Mouse (Mus musculus): ENCODE results near the gene Olfr93. TPM values are rescaled to one million over a fixed set of nuclear protein-coding genes. Genes with fewer than 3 reads are reported as not detected.
"Not testable (repeated sequence)": the region's sequence is repeated elsewhere in the genome, so short reads cannot be mapped to it uniquely, and the experiment has no call there.

Olfr93 gene
- polyA plus RNA-seq, 1 experiment: not detected

DNA sequence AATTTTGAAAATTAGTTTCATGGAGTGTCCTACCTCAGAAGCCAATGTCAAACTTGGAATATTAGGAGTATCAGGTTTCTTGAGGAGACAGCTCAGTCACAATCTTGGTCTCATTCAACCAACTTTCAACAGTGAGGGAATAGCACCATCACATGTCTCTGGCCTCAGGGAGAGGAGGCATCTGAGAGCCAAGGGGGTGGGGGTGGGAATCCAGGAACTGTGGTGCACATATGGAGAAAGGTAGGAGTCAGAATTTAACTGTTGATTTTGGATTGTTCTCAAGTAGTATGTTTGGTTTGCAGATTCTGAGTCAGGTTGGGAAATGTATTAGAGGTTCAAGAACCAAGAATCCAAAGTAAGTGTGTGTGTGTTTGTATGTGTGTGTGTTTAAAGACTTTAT lies 31.7 kb upstream of the Olfr93 start:
- no peak overlapping the region for H3K27ac ChIP-seq (ENCODE audit: control insufficient read depth, insufficient read depth, low read depth, low read length)
- no peaks in the 10 kb centered on the region for H3K36me3 ChIP-seq (ENCODE audit: control insufficient read depth, insufficient read depth, low read length)
- no peak overlapping the region for H3K4me3 ChIP-seq (ENCODE audit: control insufficient read depth, low read depth, low read length)
- H3K4me1 ChIP-seq (ENCODE audit: control insufficient read depth, insufficient read depth, low read length): peaks cover 5% of the 10 kb centered on the region
- TF ChIP-seq POLR2A (IDR thresholded peaks at IDR 0.05; ENCODE audit: control insufficient read depth, low read depth, low read length) (no peak), CTCF (IDR thresholded peaks at IDR 0.05; ENCODE audit: control insufficient read depth, insufficient read depth, insufficient replicate concordance, low read depth, low read length) (no peak)
- no peaks in the 10 kb centered on the region for H3K27me3 ChIP-seq (ENCODE audit: control insufficient read depth, insufficient read depth, low read length)

DNA sequence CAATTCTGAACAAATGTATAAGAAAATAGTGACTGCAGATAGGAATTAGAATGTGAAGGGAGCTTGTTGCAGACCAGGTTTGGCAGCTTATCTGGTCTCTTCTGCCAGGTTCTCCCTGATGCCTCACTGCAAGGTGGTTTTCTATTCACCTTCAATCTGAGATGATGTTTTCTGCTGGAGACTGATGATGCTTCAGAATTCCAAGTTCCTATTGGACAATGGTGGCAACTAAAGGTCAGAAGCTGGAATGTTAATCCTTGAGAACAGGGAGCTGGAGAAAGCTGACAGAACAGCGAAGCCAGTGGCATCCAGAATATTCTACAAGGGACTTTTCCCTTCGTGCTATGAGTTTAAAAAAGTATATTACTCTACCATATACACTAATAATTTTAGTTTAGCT lies 29.4 kb upstream of the Olfr93 start:
- Histone ChIP-seq H3K4me1 (ENCODE audit: control insufficient read depth, insufficient read depth, low read length) (no peaks in the 10 kb centered on the region), H3K27me3 (ENCODE audit: control insufficient read depth, insufficient read depth, low read length) (no peaks in the 10 kb centered on the region), H3K4me3 (ENCODE audit: control insufficient read depth, low read depth, low read length) (no peak overlapping the region), H3K36me3 (ENCODE audit: control insufficient read depth, insufficient read depth, low read length) (no peaks in the 10 kb centered on the region), H3K27ac (ENCODE audit: control insufficient read depth, insufficient read depth, low read depth, low read length) (no peak overlapping the region)
- TF ChIP-seq CTCF (IDR thresholded peaks at IDR 0.05; ENCODE audit: control insufficient read depth, insufficient read depth, insufficient replicate concordance, low read depth, low read length) (no peak), POLR2A (IDR thresholded peaks at IDR 0.05; ENCODE audit: control insufficient read depth, low read depth, low read length) (no peak)

DNA sequence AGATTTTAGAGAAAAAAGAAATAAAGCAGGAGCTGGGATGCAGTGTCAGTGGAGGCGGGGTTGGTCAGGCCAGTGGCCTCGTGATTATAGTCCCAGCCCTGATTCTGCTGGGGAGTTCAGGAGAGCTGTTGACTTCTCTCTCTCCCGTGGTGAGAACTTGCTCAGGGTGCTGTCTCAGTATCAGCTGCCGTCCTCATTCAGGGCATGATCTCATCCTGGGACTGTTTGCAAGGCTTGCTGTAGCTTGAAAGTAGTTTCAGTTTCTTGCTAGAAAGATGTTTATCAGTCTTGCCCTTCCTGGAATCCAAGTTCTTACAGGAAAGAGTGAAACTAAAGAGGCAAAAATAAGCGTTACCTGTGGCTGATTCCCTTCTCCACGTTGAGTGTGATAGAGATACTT lies 24.2 kb upstream of the Olfr93 start:
- no peak for TF ChIP-seq CTCF (IDR thresholded peaks at IDR 0.05; ENCODE audit: control insufficient read depth, insufficient read depth, insufficient replicate concordance, low read depth, low read length)
- Histone ChIP-seq H3K27me3 (ENCODE audit: control insufficient read depth, insufficient read depth, low read length) (no peaks in the 10 kb centered on the region), H3K4me1 (ENCODE audit: control insufficient read depth, insufficient read depth, low read length) (no peaks in the 10 kb centered on the region), H3K27ac (ENCODE audit: control insufficient read depth, insufficient read depth, low read depth, low read length) (no peak overlapping the region), H3K36me3 (ENCODE audit: control insufficient read depth, insufficient read depth, low read length) (no peaks in the 10 kb centered on the region), H3K4me3 (ENCODE audit: control insufficient read depth, low read depth, low read length) (no peak overlapping the region)

DNA sequence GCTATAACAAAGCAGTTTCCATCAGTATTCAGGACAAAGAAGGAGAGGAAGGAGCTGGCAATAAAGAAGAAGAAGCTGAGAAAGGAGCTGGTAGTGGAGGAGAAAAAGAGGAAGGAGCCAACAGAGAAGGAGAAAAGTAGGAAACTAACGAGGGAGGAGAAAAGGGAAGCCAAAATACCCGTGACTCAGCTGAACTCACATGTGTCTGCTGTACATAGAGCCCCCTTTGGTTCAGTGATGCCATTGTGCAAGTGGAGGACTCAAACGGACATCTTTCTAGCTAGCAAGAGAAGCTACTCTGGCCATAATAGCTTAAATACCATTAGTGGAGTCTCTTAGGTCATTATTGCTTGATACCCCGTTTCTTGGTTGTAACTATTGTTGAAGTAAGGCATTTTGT lies 29.9 kb downstream of the Olfr93 start:
- not testable (repeated sequence) for H3K4me3 ChIP-seq (ENCODE audit: control insufficient read depth, low read depth, low read length); H3K4me1 ChIP-seq (ENCODE audit: control insufficient read depth, insufficient read depth, low read length); H3K27me3 ChIP-seq (ENCODE audit: control insufficient read depth, insufficient read depth, low read length); H3K36me3 ChIP-seq (ENCODE audit: control insufficient read depth, insufficient read depth, low read length); H3K27ac ChIP-seq (ENCODE audit: control insufficient read depth, insufficient read depth, low read depth, low read length)

DNA sequence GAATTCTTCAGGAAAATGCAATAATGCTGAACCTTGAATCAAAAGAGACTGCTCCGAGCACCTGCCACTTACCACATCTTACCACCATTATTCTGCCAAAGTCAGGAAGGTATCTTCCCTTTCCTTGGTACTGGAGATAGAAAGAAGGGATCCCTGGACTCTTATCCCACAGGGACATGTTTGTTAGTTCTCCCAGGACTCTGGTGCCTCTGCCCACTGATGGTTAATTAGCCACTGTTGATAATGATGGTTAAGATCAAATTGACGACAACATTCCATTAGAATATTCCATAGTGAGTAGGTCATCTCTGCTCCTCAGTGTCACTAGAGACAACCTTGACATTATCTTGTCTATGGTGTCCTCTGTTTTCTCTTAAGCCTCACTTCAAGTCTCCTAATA lies 41.3 kb downstream of the Olfr93 start, which contains the start of gene Olfr92:
TSS of gene Olfr92 (minus strand) at position 101 of the 400 bp plus-strand sequence.
- TF ChIP-seq POLR2A (IDR thresholded peaks at IDR 0.05; ENCODE audit: control insufficient read depth, low read depth, low read length) (no peak), CTCF (IDR thresholded peaks at IDR 0.05; ENCODE audit: control insufficient read depth, insufficient read depth, insufficient replicate concordance, low read depth, low read length) (no peak)
- no peaks in the 10 kb centered on the region for H3K36me3 ChIP-seq (ENCODE audit: control insufficient read depth, insufficient read depth, low read length)
- no peak within 1 kb of the TSS for H3K27ac ChIP-seq (ENCODE audit: control insufficient read depth, insufficient read depth, low read depth, low read length)
- H3K4me3 ChIP-seq (ENCODE audit: control insufficient read depth, low read depth, low read length): no peak within 1 kb of the TSS
- H3K27me3 ChIP-seq (ENCODE audit: control insufficient read depth, insufficient read depth, low read length): no peaks in the 10 kb centered on the region
- H3K4me1 ChIP-seq (ENCODE audit: control insufficient read depth, insufficient read depth, low read length): no peaks in the 10 kb centered on the region

DNA sequence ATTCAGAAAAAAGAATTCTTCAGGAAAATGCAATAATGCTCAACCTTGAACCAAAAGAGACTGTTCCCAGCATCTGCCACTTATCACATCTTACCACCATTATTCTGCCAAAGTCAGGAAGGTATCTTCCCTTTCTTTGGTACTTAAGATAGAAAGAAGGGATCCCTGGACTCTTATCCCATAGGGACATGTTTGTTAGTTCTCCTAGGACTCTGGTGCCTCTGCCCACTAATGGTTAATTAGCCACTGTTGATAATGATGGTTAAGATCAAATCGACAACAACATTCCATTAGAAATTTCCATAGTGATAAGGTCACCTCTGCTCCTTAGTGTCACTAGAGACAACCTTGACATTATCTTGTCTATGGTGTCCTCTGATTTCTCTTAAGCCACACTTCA lies 63.1 kb downstream of the Olfr93 start, which contains the start of gene Olfr91:
TSS of gene Olfr91 (minus strand) at position 101 of the 400 bp plus-strand sequence.
- Histone ChIP-seq H3K27ac (ENCODE audit: control insufficient read depth, insufficient read depth, low read depth, low read length) (no peak within 1 kb of the TSS), H3K4me3 (ENCODE audit: control insufficient read depth, low read depth, low read length) (no peak within 1 kb of the TSS), H3K4me1 (ENCODE audit: control insufficient read depth, insufficient read depth, low read length) (no peaks in the 10 kb centered on the region), H3K36me3 (ENCODE audit: control insufficient read depth, insufficient read depth, low read length) (no peaks in the 10 kb centered on the region), H3K27me3 (ENCODE audit: control insufficient read depth, insufficient read depth, low read length) (no peaks in the 10 kb centered on the region)
- TF ChIP-seq CTCF (IDR thresholded peaks at IDR 0.05; ENCODE audit: control insufficient read depth, insufficient read depth, insufficient replicate concordance, low read depth, low read length): no peak
- no peak for TF ChIP-seq POLR2A (IDR thresholded peaks at IDR 0.05; ENCODE audit: control insufficient read depth, low read depth, low read length)

DNA sequence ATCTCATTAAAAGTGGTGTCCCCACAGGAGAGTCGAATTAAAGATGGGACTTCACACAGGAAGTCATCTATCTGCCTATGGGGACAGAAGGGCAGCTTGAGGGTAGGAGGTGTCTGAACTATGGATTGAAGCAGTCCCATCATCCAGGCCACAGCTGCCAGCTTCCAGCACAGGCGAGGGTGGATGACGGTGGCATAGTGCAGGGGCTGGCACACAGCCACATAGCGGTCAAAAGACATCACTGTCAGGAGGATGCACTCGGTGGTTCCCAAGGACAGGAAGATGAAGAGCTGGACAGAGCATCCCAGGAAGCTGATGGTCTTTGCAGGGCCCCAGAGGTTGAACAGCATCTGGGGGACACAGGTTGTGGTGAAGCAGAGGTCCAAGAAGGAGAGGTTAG lies 68.0 kb downstream of the Olfr93 start:
- H3K27ac ChIP-seq (ENCODE audit: control insufficient read depth, insufficient read depth, low read depth, low read length): no peak overlapping the region
- no peaks in the 10 kb centered on the region for H3K36me3 ChIP-seq (ENCODE audit: control insufficient read depth, insufficient read depth, low read length)
- H3K4me3 ChIP-seq (ENCODE audit: control insufficient read depth, low read depth, low read length): no peak overlapping the region
- H3K4me1 ChIP-seq (ENCODE audit: control insufficient read depth, insufficient read depth, low read length): no peaks in the 10 kb centered on the region
- no peak for TF ChIP-seq POLR2A (IDR thresholded peaks at IDR 0.05; ENCODE audit: control insufficient read depth, low read depth, low read length)
- TF ChIP-seq CTCF (IDR thresholded peaks at IDR 0.05; ENCODE audit: control insufficient read depth, insufficient read depth, insufficient replicate concordance, low read depth, low read length): no peak
- no peaks in the 10 kb centered on the region for H3K27me3 ChIP-seq (ENCODE audit: control insufficient read depth, insufficient read depth, low read length)

DNA sequence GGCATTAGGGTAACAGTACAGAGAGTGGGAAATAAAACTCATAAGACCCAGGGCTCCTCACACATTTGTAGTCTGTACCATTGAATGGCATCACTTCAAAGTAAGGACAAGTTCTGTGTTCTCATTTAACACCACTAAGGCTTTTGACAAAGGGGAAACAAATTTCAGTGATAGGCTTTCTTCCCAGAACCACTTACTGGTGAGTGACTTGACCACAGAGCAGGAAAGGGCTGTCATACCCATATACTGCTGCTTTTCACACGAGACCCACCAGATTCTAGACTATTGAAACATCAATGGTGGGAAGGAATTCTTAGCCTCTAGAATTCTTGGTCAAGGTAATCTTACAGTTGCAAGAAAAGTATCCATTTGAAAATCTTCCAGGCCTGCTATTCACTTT lies 69.1 kb downstream of the Olfr93 start:
- no peaks in the 10 kb centered on the region for H3K36me3 ChIP-seq (ENCODE audit: control insufficient read depth, insufficient read depth, low read length)
- no peaks in the 10 kb centered on the region for H3K27me3 ChIP-seq (ENCODE audit: control insufficient read depth, insufficient read depth, low read length)
- no peaks in the 10 kb centered on the region for H3K4me1 ChIP-seq (ENCODE audit: control insufficient read depth, insufficient read depth, low read length)
- H3K27ac ChIP-seq (ENCODE audit: control insufficient read depth, insufficient read depth, low read depth, low read length): no peak overlapping the region
- H3K4me3 ChIP-seq (ENCODE audit: control insufficient read depth, low read depth, low read length): no peak overlapping the region
- no peak for TF ChIP-seq POLR2A (IDR thresholded peaks at IDR 0.05; ENCODE audit: control insufficient read depth, low read depth, low read length)

Other genes starting within 250 kb of the Olfr93 start
- 0.32 TPM in 2 replicates for gene Rnf39, start 218.6 kb downstream of the Olfr93 start, polyA plus RNA-seq (2012; rRNA removed)
- 891 and 948 TPM in 2 replicates for gene Ppp1r11, start 209.8 kb downstream of the Olfr93 start, polyA plus RNA-seq (2012; rRNA removed)
- gene Znrd1, start 202.9 kb downstream of the Olfr93 start, polyA plus RNA-seq (2012; rRNA removed): 51.9 and 53.2 TPM in 2 replicates
- 60.1 and 64.5 TPM in 2 replicates for gene Znrd1as, start 202.9 kb downstream of the Olfr93 start, polyA plus RNA-seq (2012; rRNA removed)
- gene 2410137M14Rik, start 180.3 kb downstream of the Olfr93 start, polyA plus RNA-seq (2012; rRNA removed): 0.56 and 1.0 TPM in 2 replicates
- 1.6 and 2.8 TPM in 2 replicates for gene H2-M5, start 172.0 kb downstream of the Olfr93 start, polyA plus RNA-seq (2012; rRNA removed)
- 16.0 and 16.5 TPM in 2 replicates for gene Zfp57, start 160.3 kb downstream of the Olfr93 start, polyA plus RNA-seq (2012; rRNA removed)
- gene Mog, start 138.1 kb downstream of the Olfr93 start, polyA plus RNA-seq (2012; rRNA removed): 0.05 TPM in 1 of 2 replicates, not detected in the other
- 11.4 and 12.3 TPM in 2 replicates for gene Gabbr1, start 115.5 kb downstream of the Olfr93 start, polyA plus RNA-seq (2012; rRNA removed)
- gene Olfr90, start 73.0 kb downstream of the Olfr93 start, polyA plus RNA-seq (2012; rRNA removed): not detected in 2 replicates
- gene Olfr91, start 63.2 kb downstream of the Olfr93 start, polyA plus RNA-seq (2012; rRNA removed): 0.11 and 0.22 TPM in 2 replicates
- gene Olfr92, start 41.4 kb downstream of the Olfr93 start, polyA plus RNA-seq (2012; rRNA removed): not detected in 2 replicates
- gene Ubd, start 32.4 kb upstream of the Olfr93 start, polyA plus RNA-seq (2012; rRNA removed): not detected in 2 replicates
- not detected in 2 replicates for gene Olfr94, start 39.5 kb upstream of the Olfr93 start, polyA plus RNA-seq (2012; rRNA removed)
- gene Olfr95, start 51.6 kb upstream of the Olfr93 start, polyA plus RNA-seq (2012; rRNA removed): not detected in 2 replicates
- not detected in 2 replicates for gene Olfr96, start 58.7 kb upstream of the Olfr93 start, polyA plus RNA-seq (2012; rRNA removed)
- gene Olfr97, start 75.8 kb upstream of the Olfr93 start, polyA plus RNA-seq (2012; rRNA removed): 0.08 TPM in 1 of 2 replicates, not detected in the other
- gene Olfr98, start 102.3 kb upstream of the Olfr93 start, polyA plus RNA-seq (2012; rRNA removed): not detected in 2 replicates
- 0.75 and 0.98 TPM in 2 replicates for gene H2-M3, start 108.7 kb upstream of the Olfr93 start, polyA plus RNA-seq (2012; rRNA removed)
- gene Olfr99, start 122.0 kb upstream of the Olfr93 start, polyA plus RNA-seq (2012; rRNA removed): not detected in 2 replicates
- gene Olfr101, start 142.8 kb upstream of the Olfr93 start, polyA plus RNA-seq (2012; rRNA removed): not detected in 2 replicates
- gene Olfr102, start 155.6 kb upstream of the Olfr93 start, polyA plus RNA-seq (2012; rRNA removed): 0.10 TPM in 2 replicates
- not detected in 2 replicates for gene Olfr103, start 178.2 kb upstream of the Olfr93 start, polyA plus RNA-seq (2012; rRNA removed)
- 0.04 TPM in 1 of 2 replicates, not detected in the other for gene Olfr104-ps, start 198.1 kb upstream of the Olfr93 start, polyA plus RNA-seq (2012; rRNA removed)
- gene Olfr105-ps, start 217.5 kb upstream of the Olfr93 start, polyA plus RNA-seq (2012; rRNA removed): not detected in 2 replicates
- gene Olfr106-ps, start 228.9 kb upstream of the Olfr93 start, polyA plus RNA-seq (2012; rRNA removed): not detected in 2 replicates
- not detected in 2 replicates for gene Olfr107, start 237.7 kb upstream of the Olfr93 start, polyA plus RNA-seq (2012; rRNA removed)

Measured in testis, adult 2 months (tissue).